Mouse (Mus musculus): ENCODE results near the gene Tspan15. TPM values are rescaled to one million over a fixed set of nuclear protein-coding genes. Genes with fewer than 3 reads are reported as not detected.

Tspan15 gene
- polyA plus RNA-seq, 1 experiment from 2014 or later, result 36.0 TPM

DNA sequence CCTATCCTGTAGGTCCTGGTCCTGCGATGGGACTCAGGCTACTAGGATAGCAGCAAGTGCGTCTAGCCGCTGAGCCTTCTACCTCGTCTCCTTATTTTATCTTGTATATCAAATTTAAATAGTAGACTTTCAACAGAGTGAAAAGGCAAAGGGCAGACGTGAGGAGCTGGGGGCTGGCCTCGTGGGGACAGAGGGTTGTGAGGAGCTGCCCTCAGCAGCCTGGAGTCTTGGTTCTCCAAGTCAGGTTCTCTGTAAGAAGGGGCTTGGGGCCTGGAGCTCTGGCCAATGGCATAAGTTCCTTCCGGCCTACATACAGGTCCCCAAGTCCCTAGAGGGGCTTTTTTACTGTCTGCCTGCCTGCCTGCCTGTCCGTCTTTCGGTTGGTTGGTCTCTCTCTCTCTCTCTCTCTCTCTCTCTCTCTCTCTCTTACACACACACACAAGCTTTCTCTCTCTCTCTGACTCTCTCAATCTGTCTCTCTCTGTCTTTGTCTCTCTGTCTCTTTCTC lies 57.1 kb downstream of the Tspan15 start:
- 25% methylated on average over 9 of the region's 9 CpGs for WGBS
- no peaks in the 10 kb centered on the region for H3K27me3 ChIP-seq (ENCODE audit: control insufficient read depth, insufficient read depth, low read length)

DNA sequence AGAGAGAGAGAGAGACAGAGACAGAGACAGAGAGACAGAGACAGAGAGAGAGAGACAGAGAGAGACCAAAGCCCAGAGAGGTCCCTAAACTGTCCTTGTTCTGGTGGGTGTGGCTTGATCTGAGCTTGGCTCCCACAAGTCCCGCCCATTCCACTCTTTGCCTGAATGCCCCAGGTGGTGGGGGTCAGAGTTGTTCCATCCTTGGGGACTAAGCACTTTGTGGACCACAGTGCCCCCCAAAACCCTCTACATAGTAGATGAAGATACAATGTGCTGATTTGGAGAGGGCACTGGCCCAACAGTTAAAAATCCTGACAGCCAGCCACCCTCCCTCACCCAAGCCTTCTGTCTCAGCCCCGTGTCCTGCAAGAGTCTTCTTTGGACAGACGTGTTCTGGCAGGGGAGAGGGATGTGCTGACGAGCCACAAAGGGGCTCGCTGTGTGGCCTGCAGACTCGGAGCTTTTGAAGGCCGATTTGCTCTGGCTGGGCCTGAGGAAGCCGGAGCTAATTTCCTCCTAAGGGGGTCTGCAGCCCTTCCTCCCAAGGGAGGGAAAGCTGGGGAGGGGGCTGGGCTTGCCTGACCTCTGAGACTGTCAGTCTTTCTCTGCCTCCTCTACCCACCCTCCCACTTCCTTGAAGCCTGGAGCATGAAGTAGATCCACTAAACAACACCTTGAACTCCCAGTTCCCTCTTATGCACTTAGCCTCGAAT lies 58.1 kb downstream of the Tspan15 start:
- peak; percentile 43; the same call in 1 of the 2 replicates for ATAC-seq (ENCODE audit: low FRiP score, low TSS enrichment)
- Histone ChIP-seq H3K36me3 (ENCODE audit: control insufficient read depth, insufficient read depth, low read length) (no peaks in the 10 kb centered on the region), H3K9ac (ENCODE audit: low read depth, low read length) (no peak overlapping the region), H3K4me1 (ENCODE audit: control insufficient read depth, insufficient read depth, low read length) (peaks cover 5% of the 10 kb centered on the region; the same call in 1 of the 2 replicates), H3K27me3 (ENCODE audit: control insufficient read depth, insufficient read depth, low read length) (no peaks in the 10 kb centered on the region), H3K4me2 (replicated peaks; ENCODE audit: low read depth, low read length) (no peak overlapping the region), H3K27ac (ENCODE audit: low read depth, low read length) (no peak overlapping the region), H3K9me3 (ENCODE audit: control insufficient read depth, low read length) (no peaks in the 10 kb centered on the region), H3K4me3 (ENCODE audit: low read length) (no peak overlapping the region)
- WGBS, result 8% methylated on average over 8 of the region's 9 CpGs

More for the DNA sequence above, 57.1 kb downstream of the Tspan15 start:
- H3K4me1 ChIP-seq (ENCODE audit: control insufficient read depth, insufficient read depth, low read length), result peaks cover 5% of the 10 kb centered on the region; the same call in 1 of the 2 replicates
- no peaks in the 10 kb centered on the region for H3K9me3 ChIP-seq (ENCODE audit: control insufficient read depth, low read length)
- no peaks in the 10 kb centered on the region for H3K36me3 ChIP-seq (ENCODE audit: control insufficient read depth, insufficient read depth, low read length)
- ATAC-seq (ENCODE audit: low FRiP score, low TSS enrichment), result no peak
- H3K9ac ChIP-seq (ENCODE audit: low read depth, low read length), result no peak overlapping the region
- H3K4me3 ChIP-seq (ENCODE audit: low read length), result no peak overlapping the region
- H3K4me2 ChIP-seq (replicated peaks; ENCODE audit: low read depth, low read length), result no peak overlapping the region
- H3K27ac ChIP-seq (ENCODE audit: low read depth, low read length), result no peak overlapping the region

DNA sequence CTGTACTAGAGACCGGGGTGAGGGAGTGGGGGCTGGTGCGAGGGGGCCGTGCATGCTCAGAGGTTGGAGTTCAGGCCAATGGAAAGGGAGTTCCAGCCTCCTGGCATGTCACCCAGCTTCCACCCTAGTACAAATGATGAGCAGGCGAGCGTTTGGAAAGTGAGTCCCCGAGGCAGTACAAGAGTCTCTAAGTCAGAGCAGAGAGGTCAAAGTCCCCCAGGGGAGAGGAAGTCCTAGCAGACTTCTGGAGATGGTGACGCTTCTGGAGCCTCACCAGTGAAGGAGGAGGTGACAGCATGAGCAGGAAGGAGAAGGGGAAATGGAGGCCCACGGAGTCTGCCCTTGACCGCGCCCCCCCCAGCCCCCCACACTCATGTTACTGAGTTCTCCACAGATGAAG lies 68.6 kb downstream of the Tspan15 start:
- H3K4me2 ChIP-seq (replicated peaks; ENCODE audit: low read depth, low read length), result no peak overlapping the region
- no peaks in the 10 kb centered on the region for H3K9me3 ChIP-seq (ENCODE audit: control insufficient read depth, low read length)
- H3K4me3 ChIP-seq (ENCODE audit: low read length), result no peak overlapping the region
- no peak overlapping the region for H3K27ac ChIP-seq (ENCODE audit: low read depth, low read length)
- no peak overlapping the region for H3K9ac ChIP-seq (ENCODE audit: low read depth, low read length)
- H3K4me1 ChIP-seq (ENCODE audit: control insufficient read depth, insufficient read depth, low read length), result peaks cover 9% of the 10 kb centered on the region; the same call in 1 of the 2 replicates
- ATAC-seq (ENCODE audit: low FRiP score, low TSS enrichment), result no peak
- H3K36me3 ChIP-seq (ENCODE audit: control insufficient read depth, insufficient read depth, low read length), result no peaks in the 10 kb centered on the region
- H3K27me3 ChIP-seq (ENCODE audit: control insufficient read depth, insufficient read depth, low read length), result no peaks in the 10 kb centered on the region
- 23% methylated on average over 10 of the region's 10 CpGs for WGBS

DNA sequence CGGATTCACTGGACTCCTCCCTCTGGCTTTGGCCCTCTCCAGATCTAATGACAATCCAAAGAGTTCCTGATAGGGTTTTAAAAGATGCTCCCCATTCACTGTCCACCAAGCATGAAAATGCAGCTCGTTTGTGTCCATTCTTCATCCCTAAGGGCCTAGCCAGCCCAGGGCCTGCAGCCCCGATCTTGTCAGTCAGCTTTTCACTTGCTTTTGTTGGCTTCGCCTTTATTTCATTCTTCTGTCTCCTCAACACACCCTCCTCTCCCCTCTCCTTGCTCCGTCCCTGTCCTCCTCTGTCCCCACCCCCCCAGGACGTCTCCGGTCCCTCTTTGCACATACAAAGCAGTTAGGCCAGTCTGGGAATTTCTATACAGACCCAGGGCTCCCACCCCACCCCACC lies 81.1 kb downstream of the Tspan15 start:
- Histone ChIP-seq H3K9ac (ENCODE audit: low read depth, low read length) (no peak overlapping the region), H3K36me3 (ENCODE audit: control insufficient read depth, insufficient read depth, low read length) (no peaks in the 10 kb centered on the region), H3K4me3 (ENCODE audit: low read length) (no peak overlapping the region), H3K27ac (ENCODE audit: low read depth, low read length) (no peak overlapping the region), H3K9me3 (ENCODE audit: control insufficient read depth, low read length) (no peaks in the 10 kb centered on the region), H3K4me1 (ENCODE audit: control insufficient read depth, insufficient read depth, low read length) (no peaks in the 10 kb centered on the region), H3K4me2 (replicated peaks; ENCODE audit: low read depth, low read length) (no peak overlapping the region), H3K27me3 (ENCODE audit: control insufficient read depth, insufficient read depth, low read length) (peaks cover 7% of the 10 kb centered on the region; the same call in 1 of the 2 replicates)
- 70% methylated on average over 7 of the region's 7 CpGs for WGBS
- ATAC-seq (ENCODE audit: low FRiP score, low TSS enrichment), result no peak

DNA sequence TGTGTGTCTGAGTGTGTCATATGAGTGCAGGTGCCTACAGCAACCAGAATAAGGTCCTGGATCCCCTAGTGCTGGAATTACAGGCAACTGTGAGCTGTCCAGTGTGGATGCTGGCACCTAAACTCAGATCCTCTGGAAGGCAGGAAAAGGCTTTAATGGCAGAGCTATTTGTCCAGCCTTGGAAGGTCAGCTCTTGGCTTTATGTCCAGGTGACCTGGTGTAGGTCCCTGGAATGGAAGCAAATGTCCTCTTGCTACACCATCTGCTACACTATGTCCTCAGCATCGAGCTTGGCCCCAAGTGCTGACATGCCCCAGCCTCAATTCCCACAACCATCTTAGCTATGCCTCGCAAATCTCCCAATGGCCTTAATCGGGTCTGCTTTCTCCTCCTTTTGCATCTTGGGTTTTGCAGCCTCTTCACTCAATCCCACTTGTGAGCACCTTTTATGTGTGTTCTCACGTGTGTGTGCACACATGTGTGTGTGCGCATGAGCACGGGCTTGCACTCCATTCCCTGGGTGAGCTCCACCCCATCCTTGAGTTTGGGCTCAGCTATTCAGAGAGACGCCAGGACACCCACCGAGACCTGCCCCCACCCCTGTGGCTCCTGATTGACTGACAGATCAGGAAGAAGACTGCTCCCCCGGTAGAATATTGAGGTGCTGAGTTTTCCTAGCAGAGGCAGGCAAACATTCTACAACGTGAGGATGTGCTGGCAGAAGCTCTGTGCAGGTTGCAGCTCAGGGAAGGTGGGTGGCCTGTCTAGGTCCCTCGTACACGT lies 83.4 kb downstream of the Tspan15 start:
- 64% methylated on average over 12 of the region's 12 CpGs for WGBS
- Histone ChIP-seq H3K27me3 (ENCODE audit: control insufficient read depth, insufficient read depth, low read length) (peaks cover 7% of the 10 kb centered on the region; the same call in 1 of the 2 replicates), H3K4me2 (replicated peaks; ENCODE audit: low read depth, low read length) (no peak overlapping the region), H3K4me3 (ENCODE audit: low read length) (no peak overlapping the region), H3K9ac (ENCODE audit: low read depth, low read length) (no peak overlapping the region), H3K27ac (ENCODE audit: low read depth, low read length) (no peak overlapping the region), H3K4me1 (ENCODE audit: control insufficient read depth, insufficient read depth, low read length) (no peaks in the 10 kb centered on the region), H3K9me3 (ENCODE audit: control insufficient read depth, low read length) (no peaks in the 10 kb centered on the region), H3K36me3 (ENCODE audit: control insufficient read depth, insufficient read depth, low read length) (no peaks in the 10 kb centered on the region)
- no peak for ATAC-seq (ENCODE audit: low FRiP score, low TSS enrichment)

DNA sequence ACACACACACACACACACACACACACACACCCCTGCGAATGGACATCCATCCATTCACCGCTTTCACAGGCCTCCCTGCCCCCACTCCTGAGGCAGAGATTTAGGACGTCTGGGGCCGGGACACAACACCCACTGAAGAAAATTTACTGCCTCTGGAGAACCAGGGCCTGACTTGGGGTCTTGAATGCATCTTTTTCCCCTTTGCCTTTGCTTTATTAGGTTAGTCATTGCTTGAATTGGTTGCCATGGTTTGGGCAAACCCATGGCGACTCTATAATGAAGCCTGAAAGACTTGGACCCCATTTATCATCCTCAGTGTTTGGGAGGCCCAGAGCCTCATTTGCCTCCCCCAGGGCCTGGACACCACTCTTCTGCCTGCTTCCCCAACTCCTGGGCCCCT lies 85.1 kb downstream of the Tspan15 start:
- Histone ChIP-seq H3K27me3 (ENCODE audit: control insufficient read depth, insufficient read depth, low read length) (peaks cover 7% of the 10 kb centered on the region; the same call in 1 of the 2 replicates), H3K36me3 (ENCODE audit: control insufficient read depth, insufficient read depth, low read length) (no peaks in the 10 kb centered on the region), H3K4me2 (replicated peaks; ENCODE audit: low read depth, low read length) (no peak overlapping the region), H3K4me3 (ENCODE audit: low read length) (no peak overlapping the region), H3K27ac (ENCODE audit: low read depth, low read length) (no peak overlapping the region), H3K9me3 (ENCODE audit: control insufficient read depth, low read length) (no peaks in the 10 kb centered on the region), H3K4me1 (ENCODE audit: control insufficient read depth, insufficient read depth, low read length) (no peaks in the 10 kb centered on the region), H3K9ac (ENCODE audit: low read depth, low read length) (no peak overlapping the region)
- ATAC-seq (ENCODE audit: low FRiP score, low TSS enrichment), result no peak
- WGBS, result 43% methylated on average over 5 of the region's 5 CpGs

DNA sequence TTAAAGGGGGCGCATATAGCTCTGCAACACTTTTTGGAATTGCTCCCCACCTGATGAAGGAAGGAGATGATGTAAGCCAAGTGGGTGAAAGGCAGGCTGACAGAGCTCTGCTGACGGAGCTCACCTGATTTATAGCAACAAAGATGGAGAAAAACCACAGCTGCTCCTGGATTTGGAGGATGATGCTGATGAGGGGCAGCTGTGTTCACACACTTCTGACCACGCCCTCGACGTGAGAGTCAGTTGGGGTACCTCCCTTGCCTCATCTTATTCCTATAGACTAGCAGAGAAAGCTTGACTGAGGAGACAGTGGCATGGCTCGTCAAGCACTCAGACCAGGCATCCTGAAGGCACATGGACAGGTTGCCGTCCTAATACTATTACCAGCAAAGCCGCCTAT lies 87.2 kb downstream of the Tspan15 start, which contains the start of gene Fam241b:
Gene Fam241b (minus strand): TSS at position 101 of the 400 bp plus-strand sequence.
- Histone ChIP-seq H3K4me3 (ENCODE audit: low read length) (no peak within 1 kb of the TSS), H3K4me2 (replicated peaks; ENCODE audit: low read depth, low read length) (no peak within 1 kb of the TSS), H3K36me3 (ENCODE audit: control insufficient read depth, insufficient read depth, low read length) (no peaks in the 10 kb centered on the region), H3K27ac (ENCODE audit: low read depth, low read length) (no peak within 1 kb of the TSS), H3K9ac (ENCODE audit: low read depth, low read length) (no peak within 1 kb of the TSS), H3K9me3 (ENCODE audit: control insufficient read depth, low read length) (no peaks in the 10 kb centered on the region), H3K27me3 (ENCODE audit: control insufficient read depth, insufficient read depth, low read length) (no peaks in the 10 kb centered on the region), H3K4me1 (ENCODE audit: control insufficient read depth, insufficient read depth, low read length) (no peaks in the 10 kb centered on the region)
- ATAC-seq (ENCODE audit: low FRiP score, low TSS enrichment), result no peak
- 54% methylated on average over 8 of the region's 8 CpGs for WGBS

DNA sequence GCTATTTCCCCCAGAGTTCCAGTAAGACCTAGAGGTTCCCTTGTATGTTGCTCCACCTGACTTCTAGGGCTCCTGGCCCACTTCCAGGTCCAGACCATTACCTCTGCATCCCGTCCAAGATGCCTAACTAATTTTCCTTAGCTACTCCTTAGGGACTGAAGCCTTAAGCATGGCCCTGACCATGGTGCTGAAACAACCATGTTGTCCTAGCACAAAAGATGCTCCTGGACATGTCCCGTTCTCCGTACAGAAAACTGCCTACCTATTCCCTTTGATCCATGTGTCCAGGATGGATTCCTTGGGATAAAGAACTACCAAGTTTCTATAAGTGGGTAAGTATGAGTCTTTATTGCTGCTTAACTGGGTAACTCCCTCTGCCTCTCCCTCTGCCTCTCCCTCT lies 93.0 kb downstream of the Tspan15 start:
- peaks cover 49% of the 10 kb centered on the region for H3K27me3 ChIP-seq (ENCODE audit: control insufficient read depth, insufficient read depth, low read length)

DNA sequence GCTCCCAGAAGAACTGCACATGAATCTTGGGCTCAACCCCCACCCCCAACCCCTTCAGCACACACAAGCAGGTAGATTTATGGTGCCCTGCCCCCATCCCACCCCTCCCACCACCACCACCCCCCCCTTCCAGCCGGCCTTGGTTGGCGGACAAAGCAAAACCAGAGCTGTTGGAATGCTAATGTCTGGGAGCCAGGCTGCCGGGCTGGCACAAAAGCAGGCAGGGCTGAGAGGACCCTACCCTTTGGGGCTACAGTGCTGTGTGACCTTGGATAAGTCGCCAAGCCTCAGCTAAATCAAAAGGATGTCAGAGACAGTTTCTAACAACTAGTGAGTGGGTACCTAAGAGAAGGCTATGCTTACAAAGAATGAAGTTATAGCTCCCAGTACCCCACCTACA lies 93.9 kb downstream of the Tspan15 start:
- WGBS, result 5% methylated on average over 4 of the region's 4 CpGs
- no peaks in the 10 kb centered on the region for H3K36me3 ChIP-seq (ENCODE audit: control insufficient read depth, insufficient read depth, low read length)
- H3K4me1 ChIP-seq (ENCODE audit: control insufficient read depth, insufficient read depth, low read length), result 0 out of 2 replicates have a peak, but pooled peaks cover 4% of the 10 kb centered on the region
- H3K9ac ChIP-seq (ENCODE audit: low read depth, low read length), result no peak overlapping the region
- H3K4me2 ChIP-seq (replicated peaks; ENCODE audit: low read depth, low read length), result no peak overlapping the region
- peaks cover 58% of the 10 kb centered on the region for H3K27me3 ChIP-seq (ENCODE audit: control insufficient read depth, insufficient read depth, low read length)
- no peak overlapping the region for H3K4me3 ChIP-seq (ENCODE audit: low read length)
- ATAC-seq (ENCODE audit: low FRiP score, low TSS enrichment), result no peak
- no peaks in the 10 kb centered on the region for H3K9me3 ChIP-seq (ENCODE audit: control insufficient read depth, low read length)
- no peak overlapping the region for H3K27ac ChIP-seq (ENCODE audit: low read depth, low read length)

More for the DNA sequence above, 93.0 kb downstream of the Tspan15 start:
- Histone ChIP-seq H3K27ac (ENCODE audit: low read depth, low read length) (no peak overlapping the region), H3K4me3 (ENCODE audit: low read length) (no peak overlapping the region), H3K9ac (ENCODE audit: low read depth, low read length) (no peak overlapping the region), H3K4me1 (ENCODE audit: control insufficient read depth, insufficient read depth, low read length) (no peaks in the 10 kb centered on the region), H3K4me2 (replicated peaks; ENCODE audit: low read depth, low read length) (no peak overlapping the region), H3K36me3 (ENCODE audit: control insufficient read depth, insufficient read depth, low read length) (no peaks in the 10 kb centered on the region), H3K9me3 (ENCODE audit: control insufficient read depth, low read length) (no peaks in the 10 kb centered on the region)
- no peak for ATAC-seq (ENCODE audit: low FRiP score, low TSS enrichment)
- WGBS, result 17% methylated on average over 3 of the region's 3 CpGs
